In genomic region chr12:4836959-4837358, GRCm38 (mm10) we compare ENCODE assay signal across 12 mouse cellular contexts.
"Had no signal": no experiment of that assay in that cellular context is flagged by ENCODE, and none has a peak within 500 bp of the region (broad histone marks: within the 10 kb centered on the region; RNA-seq: fewer than 3 reads in every experiment).

No protein-coding gene starts in this region.

- DNase-seq: kidney, postnatal 10 days; kidney, postnatal 36 days; layer of hippocampus, postnatal 36 days; lung, adult 18-20 months; lung, postnatal 10 days; lung, postnatal 36 days; retina, postnatal 1 day; right cerebral cortex, postnatal 25 days; spleen, adult 18-20 months; thymus, postnatal 25 days had no signal

- ATAC-seq: midbrain, embryonic 13.5 days; midbrain, embryonic 16.5 days had no signal
